Mouse (Mus musculus): ENCODE data around the gene Lsmem1.

GRCm38 (mm10) chr12:40176158-40176557 lies 23.1 kb downstream of the Lsmem1 start:
- TF ChIP-seq CTCF (IDR thresholded peaks at IDR 0.05; ENCODE audit: borderline replicate concordance, extremely low read depth, insufficient read depth, insufficient read length) (no peak), POLR2A (IDR thresholded peaks at IDR 0.05; ENCODE audit: borderline replicate concordance, extremely low read depth, insufficient read depth, insufficient read length, poor library complexity, severe bottlenecking) (no peak)

Data from brain, embryonic 14.5 days (tissue).